10 mouse cellular contexts compared by ENCODE assay signal in genomic region chr13:52880386-52880785, GRCm38 (mm10). TPM values are rescaled to one million over a fixed set of nuclear protein-coding genes. Genes with fewer than 3 reads are reported as not detected.
DNase-seq lines count a peak whose midpoint lies in the region; ATAC-seq and TF ChIP-seq lines count a peak whose summit lies in the region.
"Had no signal": no experiment of that assay in that cellular context is flagged by ENCODE, and none has a peak within 500 bp of the region (broad histone marks: within the 10 kb centered on the region; RNA-seq: fewer than 3 reads in every experiment).

No protein-coding gene starts in this region.

- no peak for TF ChIP-seq EP300 in stomach, postnatal 0 days (optimal IDR thresholded peaks at IDR 0.05)

- no peak for ATAC-seq in midbrain, postnatal 0 days (ENCODE audit: low FRiP score)
- ATAC-seq in hindbrain, embryonic 16.5 days = peak; percentile 35
- no peak; the same call in 1 of the 2 replicates for ATAC-seq in stomach, postnatal 0 days (ENCODE audit: low FRiP score, low TSS enrichment)

- no peaks in the 10 kb centered on the region for H3K27me3 ChIP-seq in midbrain, embryonic 10.5 days (ENCODE audit: low read depth, poor library complexity, severe bottlenecking)
- no peaks in the 10 kb centered on the region for H3K27me3 ChIP-seq in midbrain, postnatal 0 days (ENCODE audit: insufficient read depth, low read length)
- no peaks in the 10 kb centered on the region for H3K27me3 ChIP-seq in hindbrain, embryonic 16.5 days (replicated peaks; ENCODE audit: control insufficient read depth, insufficient read depth, low read length)
- no peaks in the 10 kb centered on the region for H3K27me3 ChIP-seq in stomach, postnatal 0 days (ENCODE audit: control insufficient read depth, insufficient read depth, low read length)

- H3K9me3 ChIP-seq in midbrain, embryonic 10.5 days (replicated peaks) = no peaks in the 10 kb centered on the region
- H3K9me3 ChIP-seq in midbrain, postnatal 0 days (ENCODE audit: low read length) = no peaks in the 10 kb centered on the region
- no peaks in the 10 kb centered on the region for H3K9me3 ChIP-seq in hindbrain, embryonic 16.5 days (ENCODE audit: control insufficient read depth, low read length)
- H3K9me3 ChIP-seq in stomach, postnatal 0 days (ENCODE audit: control insufficient read depth, low read length) = no peaks in the 10 kb centered on the region

- H3K27ac ChIP-seq in midbrain, embryonic 10.5 days (replicated peaks) = peak overlapping the region; percentile 53; the same call in 1 of the 2 replicates
- no peak overlapping the region; the same call in 1 of the 2 replicates for H3K27ac ChIP-seq in midbrain, postnatal 0 days (ENCODE audit: low read depth, low read length)
- H3K27ac ChIP-seq in hindbrain, embryonic 16.5 days (ENCODE audit: low read depth, low read length) = no peak overlapping the region
- H3K27ac ChIP-seq in stomach, postnatal 0 days (replicated peaks) = peak overlapping the region; percentile 87
- H3K27ac ChIP-seq: liver, embryonic 14.5 days had no signal

- H3K4me2 ChIP-seq in midbrain, postnatal 0 days (ENCODE audit: low read depth, low read length, poor library complexity, severe bottlenecking) = no peak overlapping the region
- no peak overlapping the region for H3K4me2 ChIP-seq in hindbrain, embryonic 16.5 days (ENCODE audit: low read length)
- H3K4me2 ChIP-seq in stomach, postnatal 0 days (replicated peaks; ENCODE audit: low read depth) = no peak overlapping the region

- no peak for TF ChIP-seq CTCF in midbrain, postnatal 0 days (IDR thresholded peaks at IDR 0.05)
- TF ChIP-seq CTCF in stomach, postnatal 0 days (IDR thresholded peaks at IDR 0.05; ENCODE audit: low read depth) = no peak

- WGBS in midbrain, embryonic 10.5 days = 47% methylated on average over 5 of the region's 5 CpGs
- WGBS in midbrain, postnatal 0 days = 31% methylated on average over 5 of the region's 5 CpGs
- WGBS in hindbrain, embryonic 16.5 days = 28% methylated on average over 5 of the region's 5 CpGs
- WGBS in stomach, postnatal 0 days = 47% methylated on average over 5 of the region's 5 CpGs

- DNase-seq in midbrain, embryonic 10.5 days (ENCODE audit: low spot score) = no peak
- no peak for DNase-seq in midbrain, postnatal 0 days (ENCODE audit: low spot score)
- DNase-seq in gonadal fat pad, adult 2 months (ENCODE audit: low read depth) = peak; percentile 20
- no peak for DNase-seq in stomach, postnatal 0 days (ENCODE audit: low spot score)
- DNase-seq in spleen, postnatal 4 days (ENCODE audit: low spot score in 2 of 2) = no peak
- DNase-seq in layer of hippocampus, adult 11-12 months (ENCODE audit: low spot score) = no peak
- DNase-seq: kidney, postnatal 36 days; thymus, postnatal 14 days had no signal

- H3K4me1 ChIP-seq in midbrain, embryonic 10.5 days = peaks cover 31% of the 10 kb centered on the region
- H3K4me1 ChIP-seq in midbrain, postnatal 0 days (ENCODE audit: insufficient read depth, low read length) = peaks cover 4% of the 10 kb centered on the region
- peaks cover 10% of the 10 kb centered on the region for H3K4me1 ChIP-seq in hindbrain, embryonic 16.5 days (ENCODE audit: control insufficient read depth, insufficient read depth, low read depth, low read length)
- no peaks in the 10 kb centered on the region for H3K4me1 ChIP-seq in stomach, postnatal 0 days (replicated peaks; ENCODE audit: control insufficient read depth, insufficient read depth)

- H3K36me3 ChIP-seq in midbrain, embryonic 10.5 days = no peaks in the 10 kb centered on the region
- no peaks in the 10 kb centered on the region for H3K36me3 ChIP-seq in midbrain, postnatal 0 days (ENCODE audit: insufficient read depth, low read length)
- H3K36me3 ChIP-seq in hindbrain, embryonic 16.5 days (ENCODE audit: control insufficient read depth, insufficient read depth, low read length) = no peaks in the 10 kb centered on the region
- no peaks in the 10 kb centered on the region for H3K36me3 ChIP-seq in stomach, postnatal 0 days (ENCODE audit: control insufficient read depth, insufficient read depth, low read length)

- H3K9ac ChIP-seq in midbrain, postnatal 0 days (replicated peaks; ENCODE audit: low read length, poor library complexity, severe bottlenecking) = no peak overlapping the region
- no peak overlapping the region for H3K9ac ChIP-seq in hindbrain, embryonic 16.5 days (ENCODE audit: low read depth, low read length)
- no peak overlapping the region for H3K9ac ChIP-seq in stomach, postnatal 0 days (ENCODE audit: low read length)
- H3K9ac ChIP-seq: liver, embryonic 14.5 days had no signal

- H3K4me3 ChIP-seq in midbrain, embryonic 10.5 days = no peak overlapping the region
- no peak overlapping the region for H3K4me3 ChIP-seq in midbrain, postnatal 0 days (ENCODE audit: low read depth, low read length)
- H3K4me3 ChIP-seq in hindbrain, embryonic 16.5 days (ENCODE audit: low read length) = no peak overlapping the region
- H3K4me3 ChIP-seq in stomach, postnatal 0 days (ENCODE audit: low read depth, low read length) = no peak overlapping the region

RNA-seq across cellular contexts. Expression of gene Auh, which starts 49.1 kb away (rescaled TPM):
- polyA plus RNA-seq in midbrain, embryonic 10.5 days (2016; fragmentation: Nextera tagmentation; extraction: Ambion mirVana) = 35.2 and 35.8 TPM in 2 replicates
- 33.7 and 53.9 TPM in 2 replicates for total RNA-seq in midbrain, postnatal 0 days (2014; rRNA removed)
- polyA plus RNA-seq in midbrain, postnatal 0 days (2015; fragmentation: Nextera tagmentation; extraction: Ambion mirVana) = 55.9 and 59.6 TPM in 2 replicates
- 37.9 and 47.3 TPM in 2 replicates for polyA plus RNA-seq in gonadal fat pad, adult 2 months (2012; rRNA removed)
- polyA plus RNA-seq in hindbrain, embryonic 16.5 days (2015; fragmentation: Nextera tagmentation; extraction: Ambion mirVana) = 66.5 and 75.0 TPM in 2 replicates
- 41.4 and 47.8 TPM in 2 replicates for polyA plus RNA-seq in stomach, postnatal 0 days (2015; fragmentation: Nextera tagmentation; extraction: Ambion mirVana)

Comparison
In these comparisons a context has a peak if more than half of its experiments do, and no peak if none do; other contexts are left out.
1. H3K27ac ChIP-seq: peak in midbrain, embryonic 10.5 days (single experiment) and stomach, postnatal 0 days (single experiment); none in midbrain, postnatal 0 days (single experiment) and hindbrain, embryonic 16.5 days (single experiment).